Mouse (Mus musculus): ENCODE data around the gene Lyar.
A peak's percentile ranks its signal among the peaks of the same experiment; 100 is the strongest.

Gene Lyar

DNA sequence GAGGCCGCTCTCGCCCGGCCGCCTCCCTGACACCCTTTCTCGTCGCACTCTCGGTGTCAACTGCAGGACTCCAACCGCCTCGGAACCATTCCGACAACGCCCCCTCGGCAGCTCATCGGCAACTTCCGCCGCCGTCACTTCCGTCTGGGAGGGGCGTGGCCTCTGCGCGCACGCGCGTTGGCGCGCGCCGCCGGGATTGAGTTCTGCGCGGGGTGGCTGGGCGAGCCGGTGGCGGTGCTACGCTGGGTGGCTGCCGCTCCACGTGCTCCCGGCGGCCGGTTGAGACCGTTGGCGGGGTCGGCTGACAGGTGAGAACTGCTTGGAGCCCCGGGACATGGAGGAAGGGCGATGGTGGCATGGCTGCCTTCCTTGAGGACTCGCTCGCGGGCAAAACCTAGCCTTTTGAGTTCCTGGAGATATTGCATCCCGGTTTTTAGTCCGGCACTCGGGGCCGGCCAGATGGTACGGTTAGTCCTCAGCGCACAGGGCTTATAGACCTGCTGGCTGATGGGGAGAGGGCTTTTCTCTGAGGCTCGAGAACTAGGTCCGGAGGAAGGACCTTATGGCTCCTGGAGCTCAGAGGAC, at the start of gene Lyar, which contains the start of gene Zbtb49:
Gene Lyar (plus strand): TSS at position 143 of the 585 bp plus-strand sequence.
Gene Zbtb49 (minus strand): TSS at position 130 of the 585 bp plus-strand sequence.
- DNase-seq, result peak; percentile 94

DNA sequence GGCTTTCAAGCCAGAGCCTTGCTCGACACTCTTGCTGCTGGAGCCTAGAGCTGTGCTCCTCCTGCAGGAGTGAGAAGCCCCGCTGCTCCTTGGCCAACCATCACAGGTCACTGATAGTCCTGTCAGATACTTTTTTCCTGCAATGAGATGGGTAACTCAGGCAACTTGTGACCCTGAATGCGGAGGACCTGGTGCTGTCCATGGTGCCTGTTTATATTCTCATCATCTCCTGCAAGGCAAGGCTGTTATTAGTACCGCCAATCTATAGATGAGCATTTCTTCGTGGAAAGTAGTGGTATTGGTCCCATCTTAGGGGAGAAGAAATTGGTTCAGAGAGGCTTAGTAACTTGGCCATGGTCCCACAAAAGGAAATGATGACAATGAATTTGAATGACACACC, 46.5 kb upstream of the Lyar start:
- no peak for DNase-seq

DNA sequence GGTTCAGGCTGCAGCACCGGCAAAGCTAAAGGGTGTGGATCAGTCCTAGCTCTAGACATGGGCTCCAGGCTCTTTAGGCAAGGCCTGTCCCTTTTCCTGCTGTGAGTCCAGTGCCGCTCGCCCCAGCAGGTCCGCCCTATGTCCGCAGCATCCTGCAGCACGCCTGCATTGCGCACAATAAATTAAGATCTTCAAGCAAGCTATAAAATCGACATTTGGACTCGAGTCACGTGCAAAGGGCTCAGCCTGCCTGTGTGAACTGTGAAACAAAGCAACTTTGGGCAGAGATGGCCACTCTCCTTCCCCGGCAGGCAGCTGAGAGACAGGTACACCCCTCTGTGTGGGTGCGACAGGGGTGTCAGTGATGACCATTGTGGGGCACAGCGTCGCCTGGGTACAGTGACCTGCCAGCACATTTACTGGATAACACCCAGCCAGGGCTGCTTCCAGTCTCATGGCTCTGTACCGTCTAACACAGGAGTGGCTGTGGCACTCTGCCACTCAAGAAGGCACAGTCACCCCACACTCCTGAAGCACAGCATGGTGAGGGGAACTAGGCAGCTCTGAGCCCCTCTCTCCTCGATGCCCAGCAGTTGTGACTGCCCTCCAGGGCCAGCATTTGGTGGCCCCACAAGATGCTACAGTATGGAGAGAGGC, 45.9 kb upstream of the Lyar start:
- no peak for DNase-seq

DNA sequence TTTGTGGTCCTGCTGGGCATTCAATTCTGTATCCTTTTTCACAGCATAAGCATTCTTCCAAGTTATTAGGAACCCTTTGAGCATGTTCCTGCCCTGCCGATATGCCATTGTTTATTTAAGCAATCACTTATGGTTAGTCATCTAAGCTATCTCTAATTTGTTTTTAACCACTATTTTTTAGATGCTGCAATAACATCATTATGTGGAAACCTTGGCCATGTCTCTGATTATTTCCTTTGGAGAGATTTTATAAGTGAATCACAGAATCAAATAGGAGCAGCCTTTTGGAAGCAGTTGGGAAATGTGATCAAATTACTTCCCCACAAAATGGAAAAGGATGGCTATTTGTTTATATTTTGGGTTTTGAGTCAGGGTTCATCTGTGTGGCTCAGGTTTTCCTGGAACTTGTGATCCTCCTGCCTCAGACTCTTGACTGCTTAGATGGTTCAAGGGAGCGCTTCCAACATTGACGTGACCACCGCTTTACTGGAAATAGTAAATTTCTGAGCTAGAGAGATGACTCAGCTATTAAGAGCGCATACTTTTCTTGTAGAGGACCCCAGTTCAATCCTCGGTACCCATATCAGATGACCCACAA, 35.5 kb upstream of the Lyar start:
- DNase-seq, result no peak

DNA sequence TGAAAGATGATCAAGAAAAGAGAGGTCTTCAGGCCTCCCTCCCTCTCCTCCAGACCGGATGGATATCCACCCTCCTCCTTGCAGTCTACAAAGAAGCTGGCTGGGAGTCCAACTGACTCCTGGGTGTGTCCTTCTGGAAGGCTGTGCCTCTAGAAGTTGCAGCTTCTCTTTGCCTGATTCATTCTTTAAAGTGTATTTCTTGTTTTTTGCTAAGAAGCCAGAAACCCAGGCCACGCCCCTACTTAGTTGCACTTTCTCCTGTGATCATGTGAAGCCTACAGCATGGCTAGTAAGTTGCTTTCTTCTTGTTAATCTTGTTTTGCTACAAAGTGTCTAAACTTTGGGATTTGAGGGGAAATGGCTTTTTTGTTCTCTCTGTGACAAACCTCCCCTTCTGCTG, 33.3 kb upstream of the Lyar start:
- no peak for DNase-seq

DNA sequence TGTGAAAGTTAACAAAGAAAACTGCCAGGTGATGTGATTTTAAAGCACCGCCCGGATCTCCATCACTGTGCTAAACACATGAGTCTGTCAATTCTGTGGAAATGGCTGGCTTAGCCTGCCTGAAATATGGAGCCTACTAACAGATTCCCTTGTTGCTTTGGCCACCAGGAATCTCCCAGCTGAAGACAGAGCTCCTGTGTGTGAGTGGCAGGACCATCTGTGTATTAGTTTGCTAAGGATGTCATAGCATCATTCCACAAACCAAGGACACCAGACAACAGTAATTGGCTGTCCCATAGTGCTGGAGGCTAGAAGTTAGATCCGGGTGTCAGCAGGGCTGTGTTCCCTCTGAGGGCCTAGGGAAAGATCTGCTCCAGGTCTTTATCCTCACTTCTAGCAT, 29.4 kb upstream of the Lyar start:
- no peak for DNase-seq

DNA sequence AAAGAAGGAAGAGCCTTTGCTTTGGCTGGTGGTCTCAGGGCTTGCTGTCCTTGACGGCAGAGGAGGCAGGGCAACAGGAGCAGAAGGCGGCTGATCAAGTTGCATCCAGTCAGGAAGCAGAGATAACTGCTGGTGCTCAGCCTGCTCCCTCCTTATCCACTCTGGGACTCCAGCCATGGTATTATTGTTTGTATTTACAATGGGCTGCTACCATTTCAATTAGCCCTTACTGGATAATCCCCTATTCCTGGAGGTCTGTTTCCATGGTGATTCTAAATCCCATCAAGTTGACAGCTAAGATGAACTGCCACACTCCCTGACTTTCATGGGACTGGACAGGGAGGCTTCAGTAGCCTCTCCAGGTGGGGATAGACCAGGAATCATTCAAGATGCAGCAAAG, 25.3 kb upstream of the Lyar start:
- DNase-seq, result no peak

DNA sequence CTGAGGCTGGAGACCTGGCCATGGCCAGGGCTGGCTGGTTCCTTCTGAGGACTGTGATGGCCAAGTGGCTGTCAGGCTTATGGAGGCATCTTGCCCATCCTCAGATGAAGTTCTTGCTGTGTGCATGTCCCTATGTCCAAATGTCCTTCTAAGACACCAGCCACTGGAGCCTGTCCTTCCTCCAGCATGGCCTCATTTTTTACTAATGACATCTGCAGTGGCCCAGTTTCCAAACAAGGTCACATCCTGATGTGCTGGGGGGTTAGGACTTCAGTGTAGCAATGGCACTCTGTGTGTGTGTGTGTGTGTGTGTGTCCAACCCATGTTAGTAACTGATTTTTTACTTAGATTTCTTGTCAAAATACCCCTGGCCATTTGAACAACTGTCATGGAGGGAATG, 24.3 kb upstream of the Lyar start:
- DNase-seq, result no peak

DNA sequence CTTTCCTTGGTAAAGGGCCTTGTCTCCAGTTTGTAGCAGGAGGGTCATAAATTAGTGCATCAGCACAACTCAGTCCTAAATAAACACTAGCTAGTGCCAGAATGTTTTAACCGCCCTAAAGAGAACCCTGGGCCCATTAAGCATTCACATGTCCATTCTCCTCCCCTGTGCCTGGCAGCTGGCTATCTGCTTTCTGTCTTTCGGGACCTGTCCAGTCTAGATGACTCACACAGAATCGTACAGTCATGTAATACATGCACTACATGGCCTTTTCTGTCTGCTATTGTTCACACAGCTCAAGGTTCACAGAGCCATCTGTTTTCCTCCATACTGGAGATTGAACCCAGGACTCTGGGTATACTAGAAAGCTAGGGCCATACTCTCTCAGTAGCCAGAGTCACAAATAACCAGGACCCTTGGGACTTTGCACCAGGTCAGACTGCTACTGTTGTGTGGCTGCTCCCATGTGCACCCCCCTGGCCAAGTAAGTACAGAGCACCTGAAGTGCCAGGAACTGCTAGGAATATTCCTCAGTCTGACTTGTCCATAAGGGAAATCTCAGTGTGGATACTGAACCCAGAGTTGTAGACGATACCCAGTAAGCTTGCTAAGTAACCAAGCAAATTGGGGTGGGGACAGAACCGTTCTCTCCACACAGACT, 23.3 kb upstream of the Lyar start:
- no peak for DNase-seq

DNA sequence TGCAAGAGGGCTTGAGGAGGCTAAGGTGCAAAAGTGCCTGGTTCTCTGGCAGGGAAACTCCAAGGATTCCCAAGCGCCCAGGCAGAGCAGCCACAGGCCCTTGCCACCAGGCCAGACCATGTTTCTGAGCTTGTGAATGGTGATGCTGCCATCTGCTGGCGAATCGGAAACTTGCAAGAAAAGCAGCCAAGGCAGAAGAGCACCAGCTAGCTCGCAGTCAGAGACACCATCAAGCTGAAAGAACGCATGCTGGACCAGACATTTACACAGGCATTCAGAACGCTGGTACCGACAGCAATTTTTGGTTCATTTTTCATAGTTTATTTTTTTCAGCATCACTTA, 22.8 kb upstream of the Lyar start:
- peak; percentile 84 for DNase-seq

DNA sequence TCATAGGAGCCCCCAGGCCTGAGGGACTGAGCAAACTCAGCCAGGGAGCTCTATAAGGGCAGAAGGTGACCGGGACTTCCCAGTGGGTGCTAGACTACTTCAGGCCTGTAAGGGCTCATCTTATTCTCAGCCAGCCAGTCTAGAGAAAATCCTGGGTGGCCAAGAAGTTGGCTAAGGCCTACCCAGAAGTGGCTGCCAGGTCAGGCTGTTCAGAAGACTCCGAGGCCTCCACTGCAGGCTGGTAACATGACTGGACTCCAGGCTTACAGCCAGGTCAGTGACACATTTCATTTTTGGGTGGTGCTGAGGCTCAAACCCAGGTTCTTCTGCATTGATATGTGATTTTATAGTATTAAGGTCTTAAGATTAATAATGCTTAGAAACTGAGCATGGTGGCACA, 20.6 kb upstream of the Lyar start:
- DNase-seq, result no peak

DNA sequence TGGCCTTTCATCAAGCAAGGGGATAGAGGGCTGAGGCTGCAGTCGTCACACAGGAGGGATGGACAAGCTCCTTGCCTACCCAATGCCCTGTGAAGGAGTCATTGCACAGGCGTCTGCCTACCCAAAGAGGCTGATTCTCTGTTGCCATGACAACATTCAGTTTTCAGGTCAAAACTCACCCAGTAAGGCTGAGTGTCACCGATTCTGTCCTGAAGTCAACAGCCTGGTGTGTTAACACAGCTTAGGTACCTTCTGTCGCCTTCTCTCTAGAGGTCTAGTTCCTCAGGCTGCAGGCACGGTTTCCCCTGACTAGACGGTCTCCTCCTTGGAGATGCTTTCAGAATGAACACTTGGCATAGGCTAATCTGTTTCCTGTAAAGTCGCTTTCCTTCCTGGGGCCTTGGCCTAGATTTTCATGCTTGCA, 15.0 kb upstream of the Lyar start:
- DNase-seq, result peak; percentile 24

DNA sequence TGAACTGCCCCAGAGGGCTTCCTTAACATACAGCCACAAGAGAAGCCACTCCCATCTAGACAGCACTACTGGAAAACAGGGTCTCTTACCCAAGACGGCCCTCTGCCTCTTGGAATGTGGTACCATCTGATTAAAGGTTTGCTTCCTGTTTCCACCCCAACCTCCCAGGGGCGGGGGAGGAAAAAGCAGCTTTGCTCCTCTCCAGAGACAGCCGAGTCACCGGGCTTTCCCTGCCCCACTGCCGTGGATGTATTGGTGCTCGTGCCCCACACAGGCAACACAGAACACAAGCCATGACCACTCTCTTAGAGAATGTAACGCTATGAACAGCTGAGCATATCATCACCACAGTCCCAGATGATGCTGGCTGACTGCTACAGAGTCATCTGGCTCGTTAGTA, 11.3 kb upstream of the Lyar start:
- no peak for DNase-seq

DNA sequence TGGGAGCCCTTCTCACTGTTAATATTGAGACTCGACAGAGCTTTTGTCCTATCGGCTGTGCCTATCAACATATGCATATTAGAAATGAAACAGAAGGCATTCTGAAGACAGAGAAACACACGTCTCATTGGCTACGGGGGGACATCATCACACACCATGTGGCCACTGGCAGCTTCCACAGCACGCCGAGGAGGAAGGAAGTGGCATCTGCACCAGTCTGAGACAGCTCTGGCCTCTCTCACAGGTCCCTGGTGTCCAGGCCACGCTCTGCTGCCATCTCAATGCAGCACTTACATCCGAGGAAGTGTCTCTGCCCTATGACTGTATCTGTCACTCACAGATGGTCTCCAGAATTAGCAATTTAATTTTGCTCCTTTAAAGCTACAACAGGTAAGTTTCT, 8.6 kb upstream of the Lyar start:
- DNase-seq, result no peak

DNA sequence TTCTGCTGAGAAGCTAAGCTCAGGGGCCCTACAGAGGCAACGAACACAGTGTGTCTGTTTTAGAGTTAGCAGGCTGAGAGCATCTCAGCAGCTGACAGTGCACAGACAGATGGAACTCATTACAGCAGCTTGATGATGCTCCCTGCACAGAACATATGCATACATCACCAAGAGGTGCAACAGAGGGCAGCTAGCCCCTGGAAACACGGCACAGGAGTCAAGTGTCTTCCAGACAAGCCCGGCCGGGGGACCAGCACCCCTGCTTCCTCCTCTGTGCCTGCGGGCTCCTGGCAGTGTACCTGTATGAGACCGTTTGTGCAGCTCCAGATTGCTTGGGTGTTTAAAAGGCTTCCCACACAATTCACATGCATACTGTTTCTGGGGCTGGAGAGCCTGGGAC, 7.3 kb upstream of the Lyar start:
- no peak for DNase-seq

DNA sequence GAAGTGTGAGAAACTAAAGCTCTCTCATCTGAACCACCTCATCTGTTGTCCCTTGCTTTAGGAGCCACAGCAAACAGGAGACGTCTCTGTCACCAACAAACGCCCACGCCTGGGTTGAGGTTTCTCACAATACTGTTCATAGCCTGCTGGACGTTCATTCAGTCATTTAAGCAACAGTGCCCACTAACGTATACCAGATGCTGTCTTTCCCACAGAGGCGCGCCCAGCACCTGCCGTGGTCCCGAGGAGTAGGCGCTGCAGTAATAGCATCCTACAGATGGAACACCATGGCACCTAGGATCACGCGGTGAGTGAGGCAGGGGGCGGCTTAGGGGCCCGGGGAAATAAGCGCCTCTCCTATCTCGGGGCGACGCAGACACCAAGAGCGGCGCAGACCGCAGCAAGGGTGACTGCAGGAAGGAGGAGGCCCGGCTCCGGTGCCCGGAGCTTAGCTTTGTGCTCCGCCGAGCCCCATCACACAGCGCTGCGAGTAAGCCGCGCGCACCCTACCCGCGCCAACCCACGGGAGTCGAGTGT, 431 bp upstream of the Lyar start:
- DNase-seq, result peak; percentile 53

DNA sequence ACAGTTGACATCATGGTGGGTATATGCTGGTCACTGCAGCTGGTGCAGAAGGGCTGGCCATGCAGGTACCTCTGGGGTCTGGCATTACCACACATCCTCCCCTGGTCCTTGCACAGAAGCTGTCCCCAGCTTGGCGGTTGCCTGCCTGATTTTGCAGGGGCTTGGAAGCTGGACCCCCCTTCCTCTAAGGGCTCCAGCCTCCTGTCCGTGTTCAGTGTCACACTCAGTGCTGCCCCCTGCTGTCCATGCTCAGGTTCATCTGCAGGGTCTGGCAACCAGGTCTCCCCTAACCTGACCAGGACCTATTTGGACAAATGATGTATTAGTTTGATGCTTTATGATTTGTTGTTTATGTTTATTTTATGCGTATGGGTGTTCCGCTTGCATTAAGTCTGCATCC, 15.2 kb downstream of the Lyar start:
- DNase-seq, result no peak

DNA sequence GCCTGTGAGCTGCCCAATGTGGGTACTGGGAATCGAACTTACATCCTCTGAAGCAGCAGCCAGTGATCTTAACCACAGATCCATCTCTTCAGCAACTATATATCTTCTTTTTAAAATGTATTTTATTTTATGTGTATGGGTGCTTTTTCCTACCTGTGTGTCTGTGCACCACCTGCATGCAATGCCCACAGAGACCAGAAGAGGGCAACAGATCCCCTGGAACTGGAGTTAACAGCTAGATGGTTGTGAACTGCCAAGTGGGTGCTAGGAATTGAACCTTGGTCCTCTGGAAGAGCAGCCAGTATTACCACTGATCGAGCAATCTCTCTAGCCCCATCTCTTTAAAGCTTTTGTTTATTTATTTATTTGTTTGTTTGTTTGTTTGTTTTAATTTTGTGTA, 16.4 kb downstream of the Lyar start:
- no peak for DNase-seq

DNA sequence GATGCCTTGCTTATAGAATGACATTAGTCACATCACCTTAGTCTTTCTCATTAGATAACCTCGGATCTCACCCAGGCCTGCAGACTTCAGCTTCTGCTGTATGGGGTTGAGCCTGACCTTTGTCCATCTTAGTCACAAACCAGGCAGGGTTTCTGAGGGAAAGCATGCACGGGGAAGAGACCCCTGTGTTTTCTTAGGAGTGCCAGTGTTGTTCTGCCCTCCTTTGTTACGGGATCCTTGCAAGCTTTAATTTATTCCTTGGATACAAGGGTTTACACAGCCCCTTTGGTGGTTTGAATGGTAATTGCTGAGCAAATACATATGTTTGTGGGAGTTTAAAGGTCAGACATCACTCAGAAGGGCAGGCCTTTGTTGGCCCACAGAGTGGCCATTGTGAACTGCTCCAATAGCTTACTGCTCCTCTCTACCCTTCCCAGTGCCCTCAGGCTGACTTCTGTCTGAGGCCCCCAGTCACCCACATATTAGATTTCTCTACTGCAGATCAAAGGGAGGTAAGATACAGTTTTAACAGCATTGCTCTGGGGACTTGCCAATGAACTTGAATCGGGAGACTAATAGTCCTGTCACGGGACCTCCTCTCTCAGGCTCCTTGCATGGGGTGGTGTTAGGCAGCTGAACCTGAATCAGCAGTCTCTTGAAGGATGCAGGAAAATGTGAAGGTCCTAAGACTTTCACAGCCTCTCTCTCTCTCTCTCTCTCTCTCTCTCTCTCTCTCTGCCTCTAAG, 20.6 kb downstream of the Lyar start:
- no peak for DNase-seq

DNA sequence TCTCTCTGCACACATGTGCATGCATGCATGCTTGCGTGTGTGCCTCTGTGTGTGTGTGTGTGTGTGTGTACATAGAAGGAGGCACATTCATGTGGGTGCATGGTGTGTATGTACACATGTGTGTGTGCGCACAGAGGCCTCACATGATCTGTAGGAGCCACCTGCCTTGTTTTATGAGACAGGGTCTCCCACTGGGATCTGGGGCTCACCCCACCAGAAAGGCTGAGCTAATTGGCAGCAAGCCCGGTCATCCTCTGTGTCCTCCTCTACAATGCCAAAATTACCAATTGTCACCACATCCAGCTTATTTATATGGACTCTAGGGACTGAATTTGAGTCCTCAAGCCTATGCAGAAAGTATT, 21.2 kb downstream of the Lyar start:
- DNase-seq, result no peak

DNA sequence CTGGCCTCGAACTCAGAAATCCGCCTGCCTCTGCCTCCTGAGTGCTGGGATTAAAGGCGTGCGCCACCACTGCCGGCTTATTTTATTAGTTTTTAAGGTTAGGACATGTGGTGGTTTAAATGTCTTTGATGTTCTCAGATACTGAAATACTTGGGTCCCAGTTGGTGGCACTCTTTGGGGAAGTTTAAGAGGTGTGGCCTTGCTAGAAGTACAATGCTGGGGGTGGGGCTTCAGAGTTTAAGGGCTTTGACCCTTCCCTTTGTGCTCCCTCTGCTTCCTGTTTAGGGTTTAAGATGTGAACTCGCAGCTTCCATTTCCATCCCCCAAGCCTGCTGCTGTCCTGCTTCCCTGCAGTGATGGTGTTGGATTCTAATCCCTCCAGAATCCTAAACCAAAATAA, 21.7 kb downstream of the Lyar start:
- DNase-seq, result no peak

DNA sequence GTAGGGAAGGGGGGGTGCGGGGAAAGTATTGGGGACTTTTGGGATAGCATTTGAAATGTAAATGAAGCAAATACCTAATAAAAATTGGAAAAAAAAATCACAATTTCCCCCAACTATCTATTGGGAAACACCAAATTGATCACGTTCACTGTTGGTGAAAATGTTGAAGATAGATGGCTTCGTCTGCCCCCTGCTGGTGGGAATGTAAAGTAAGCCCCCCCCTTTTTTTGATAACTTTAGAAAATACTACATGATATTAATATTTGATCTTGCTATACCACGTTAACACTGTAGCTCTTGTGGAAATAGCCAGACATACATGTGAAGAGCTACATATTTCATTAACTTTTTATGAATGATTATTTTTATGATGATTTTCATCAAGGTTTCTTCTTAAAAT, 34.9 kb downstream of the Lyar start:
- no peak for DNase-seq

DNA sequence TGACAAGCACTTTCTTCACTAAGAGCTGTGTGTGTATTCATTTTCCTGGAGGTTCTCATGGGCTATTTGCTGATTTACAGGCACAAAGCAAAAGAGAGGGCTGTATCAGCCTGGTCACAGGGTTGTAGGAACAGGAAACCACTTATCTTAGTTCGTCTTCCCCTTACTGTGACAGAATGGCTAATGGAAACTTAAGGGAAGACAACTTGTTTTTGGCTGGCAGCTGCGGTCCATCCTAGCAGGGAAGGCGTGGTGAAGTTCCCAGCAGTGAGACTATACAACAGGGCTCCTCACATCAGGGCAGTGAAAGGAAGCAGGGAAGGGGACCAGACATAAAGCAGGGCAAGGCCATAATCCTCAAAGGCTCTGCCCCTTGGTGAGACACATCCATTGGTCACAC, 35.4 kb downstream of the Lyar start:
- DNase-seq, result no peak

Data from right cerebral cortex, adult 18-20 months (tissue).